Mouse (Mus musculus) stomach, embryonic 16.5 days (tissue): ENCODE results near the gene Adss. TPM values are rescaled to one million over a fixed set of nuclear protein-coding genes. Genes with fewer than 3 reads are reported as not detected.

Experiments used
- ATAC-seq: fragments of 200-750 bp; cut with Nextera tagmentation; 2 replicates; pipeline ENCODE4 v1.8.0; 2017; ENCODE audit warnings: moderate number of reproducible peaks, moderate TSS enrichment; ENCODE audit not compliant: insufficient read depth, low FRiP score
- H3K27ac ChIP-seq: fragments of 300-500 bp; sonication (generic); 2 replicates; pipeline ENCODE4 v1.5.1; 2014; ENCODE audit warnings: low read length
- H3K27me3 ChIP-seq: fragments of 300-500 bp; sonication (generic); 2 replicates; pipeline ENCODE4 v1.6.1; 2014; ENCODE audit warnings: low read length, control low read depth, mixed read lengths; ENCODE audit not compliant: control insufficient read depth, insufficient read depth
- H3K36me3 ChIP-seq: fragments of 300-500 bp; sonication (generic); 2 replicates; pipeline ENCODE4 v1.6.1; 2014; ENCODE audit warnings: low read length; ENCODE audit not compliant: control insufficient read depth, insufficient read depth
- H3K4me1 ChIP-seq: fragments of 300-500 bp; sonication (generic); 2 replicates; pipeline ENCODE4 v1.6.1; 2014; ENCODE audit warnings: low read length, control low read depth, mixed read lengths; ENCODE audit not compliant: control insufficient read depth, insufficient read depth
- H3K4me2 ChIP-seq: fragments of 300-500 bp; sonication (generic); 2 replicates; pipeline ENCODE4 v1.6.1; 2014; ENCODE audit warnings: low read depth, low read length, mixed read lengths
- H3K4me3 ChIP-seq: fragments of 300-500 bp; sonication (generic); replicated peaks from 2 replicates; pipeline ENCODE4 v1.5.1; 2014; ENCODE audit warnings: mild to moderate bottlenecking, low read length
- H3K9ac ChIP-seq: fragments of 300-500 bp; sonication (generic); 2 replicates; pipeline ENCODE4 v1.6.1; 2014; ENCODE audit warnings: low read length
- H3K9me3 ChIP-seq: fragments of 300-500 bp; sonication (generic); replicated peaks from 2 replicates; pipeline ENCODE4 v1.6.1; 2016; ENCODE audit warnings: low read length, control low read depth; ENCODE audit not compliant: control insufficient read depth
- WGBS: fragments of 180-500 bp; shearing (Covaris S2); extraction: QIAGEN DNeasy Blood & Tissue Kit; methylation state at CpG from one replicate; pipeline ENCODE4 v1.1.7; 2014; 5-methylcytosine and 5-hydroxymethylcytosine counted together
- polyA plus RNA-seq: library from polyadenylated mRNA; unstranded; fragments of >200 nt; fragmentation: Nextera tagmentation; extraction: Ambion mirVana; gene quantifications from 2 replicates; pipeline ENCODE4 v1.2.1, GENCODE M21; 2015

Adss gene
- polyA plus RNA-seq, 1 experiment from 2014 or later = 56.2 TPM

GRCm38 (mm10) chr1:177731973-177732372 lies 64.3 kb downstream of the Adss start:
- no peak overlapping the region for H3K4me3 ChIP-seq
- WGBS = 94% methylated on average over 3 of the region's 3 CpGs

GRCm38 (mm10) chr1:177729043-177730024 lies 67.0 kb downstream of the Adss start, which contains the start of gene 1700016C15Rik:
Gene 1700016C15Rik (plus strand): TSS chr1:177729814.
- WGBS = 59% methylated on average over 11 of the region's 11 CpGs
- no peaks in the 10 kb centered on the region for H3K27me3 ChIP-seq
- peak within 1 kb of the TSS; percentile 95 for H3K27ac ChIP-seq
- H3K36me3 ChIP-seq = no peaks in the 10 kb centered on the region
- no peaks in the 10 kb centered on the region for H3K4me1 ChIP-seq
- 0 out of 2 replicates have a peak within 1 kb of the TSS, but pooled peaks have one; percentile 2 for H3K4me2 ChIP-seq
- no peaks in the 10 kb centered on the region for H3K9me3 ChIP-seq
- peak; percentile 79 for ATAC-seq
- peak within 1 kb of the TSS; percentile 46; the same call in 1 of the 2 replicates for H3K9ac ChIP-seq
- H3K4me3 ChIP-seq = no peak within 1 kb of the TSS

More at GRCm38 (mm10) chr1:177731973-177732372, 64.3 kb downstream of the Adss start:
- Histone ChIP-seq H3K27me3 (no peaks in the 10 kb centered on the region), H3K4me2 (no peak overlapping the region), H3K27ac (no peak overlapping the region), H3K36me3 (no peaks in the 10 kb centered on the region), H3K9me3 (no peaks in the 10 kb centered on the region), H3K9ac (no peak overlapping the region), H3K4me1 (no peaks in the 10 kb centered on the region)
- no peak for ATAC-seq

GRCm38 (mm10) chr1:177727883-177728525 lies 68.3 kb downstream of the Adss start:
- no peak overlapping the region for H3K4me3 ChIP-seq
- H3K4me1 ChIP-seq = no peaks in the 10 kb centered on the region
- H3K4me2 ChIP-seq = no peak overlapping the region
- ATAC-seq = no peak
- H3K9me3 ChIP-seq = no peaks in the 10 kb centered on the region
- no peaks in the 10 kb centered on the region for H3K36me3 ChIP-seq
- no peak overlapping the region for H3K9ac ChIP-seq
- peak overlapping the region; percentile 4; the same call in 1 of the 2 replicates for H3K27ac ChIP-seq
- WGBS = 79% methylated on average over 3 of the region's 3 CpGs
- H3K27me3 ChIP-seq = no peaks in the 10 kb centered on the region

GRCm38 (mm10) chr1:177726870-177727269 lies 69.4 kb downstream of the Adss start:
- Histone ChIP-seq H3K4me2 (no peak overlapping the region), H3K9ac (no peak overlapping the region), H3K36me3 (no peaks in the 10 kb centered on the region), H3K9me3 (no peaks in the 10 kb centered on the region), H3K4me3 (no peak overlapping the region), H3K4me1 (no peaks in the 10 kb centered on the region), H3K27ac (peak overlapping the region; percentile 72), H3K27me3 (no peaks in the 10 kb centered on the region)
- peak; percentile 27; the same call in 1 of the 2 replicates for ATAC-seq
- WGBS = 34% methylated on average over 5 of the region's 5 CpGs

- Histone ChIP-seq H3K4me2 (no peak overlapping the region), H3K4me1 (no peaks in the 10 kb centered on the region), H3K27ac (no peak overlapping the region), H3K27me3 (no peaks in the 10 kb centered on the region), H3K9ac (no peak overlapping the region), H3K4me3 (no peak overlapping the region), H3K9me3 (no peaks in the 10 kb centered on the region), H3K36me3 (no peaks in the 10 kb centered on the region)
- ATAC-seq = no peak
- 67% methylated on average over 4 of the region's 4 CpGs for WGBS
These were observed 72.5 kb downstream of the Adss start for GRCm38 (mm10) chr1:177723786-177724185.

- no peak overlapping the region for H3K4me2 ChIP-seq
- peak; percentile 43; the same call in 1 of the 2 replicates for ATAC-seq
These were observed 77.3 kb downstream of the Adss start for GRCm38 (mm10) chr1:177719029-177719427.

GRCm38 (mm10) chr1:177718340-177719028 lies 77.8 kb downstream of the Adss start:
- no peaks in the 10 kb centered on the region for H3K9me3 ChIP-seq
- ATAC-seq = no peak
- H3K4me3 ChIP-seq = no peak overlapping the region
- no peak overlapping the region for H3K27ac ChIP-seq
- 56% methylated on average over 11 of the region's 11 CpGs for WGBS
- H3K4me1 ChIP-seq = no peaks in the 10 kb centered on the region
- no peaks in the 10 kb centered on the region for H3K27me3 ChIP-seq
- no peak overlapping the region for H3K9ac ChIP-seq
- no peaks in the 10 kb centered on the region for H3K36me3 ChIP-seq
- H3K4me2 ChIP-seq = no peak overlapping the region

More at GRCm38 (mm10) chr1:177719029-177719427, 77.3 kb downstream of the Adss start:
- Histone ChIP-seq H3K36me3 (no peaks in the 10 kb centered on the region), H3K27ac (no peak overlapping the region), H3K4me3 (no peak overlapping the region), H3K9me3 (no peaks in the 10 kb centered on the region), H3K4me1 (no peaks in the 10 kb centered on the region), H3K9ac (no peak overlapping the region), H3K27me3 (no peaks in the 10 kb centered on the region)
- WGBS = 57% methylated on average over 3 of the region's 3 CpGs

GRCm38 (mm10) chr1:177717057-177717835 lies 79.1 kb downstream of the Adss start:
- no peak overlapping the region for H3K9ac ChIP-seq

More at GRCm38 (mm10) chr1:177717057-177717835, 79.1 kb downstream of the Adss start:
- WGBS = 72% methylated on average over 7 of the region's 7 CpGs
- no peak overlapping the region for H3K4me3 ChIP-seq
- H3K4me2 ChIP-seq = no peak overlapping the region
- no peaks in the 10 kb centered on the region for H3K4me1 ChIP-seq
- no peak overlapping the region for H3K27ac ChIP-seq
- no peaks in the 10 kb centered on the region for H3K27me3 ChIP-seq
- ATAC-seq = no peak
- H3K9me3 ChIP-seq = no peaks in the 10 kb centered on the region
- no peaks in the 10 kb centered on the region for H3K36me3 ChIP-seq
